Mouse (Mus musculus) stomach, postnatal 0 days (tissue): ENCODE measurements around the gene Taf3. TPM values are rescaled to one million over a fixed set of nuclear protein-coding genes. Genes with fewer than 3 reads are reported as not detected.

ENCODE experiments used
- ATAC-seq: fragments of 200-750 bp; cut with Nextera tagmentation; 2 replicates; pipeline ENCODE4 v1.8.0; 2017; ENCODE audit not compliant: low FRiP score, low TSS enrichment
- DNase-seq: peaks from one replicate; pipeline ENCODE4 v3.0.0-alpha.2; 2016; ENCODE audit warnings: low spot score
- H3K27ac ChIP-seq: fragments of 300-500 bp; sonication (generic); replicated peaks from 2 replicates; pipeline ENCODE4 v1.5.1; 2014; ENCODE audit warnings: mild to moderate bottlenecking, control low read depth
- H3K27me3 ChIP-seq: fragments of 300-500 bp; sonication (generic); 2 replicates; pipeline ENCODE4 v1.6.1; 2014; ENCODE audit warnings: low read length; ENCODE audit not compliant: control insufficient read depth, insufficient read depth
- H3K36me3 ChIP-seq: fragments of 300-500 bp; sonication (generic); 2 replicates; pipeline ENCODE4 v1.6.1; 2014; ENCODE audit warnings: low read length, mixed read lengths; ENCODE audit not compliant: control insufficient read depth, insufficient read depth
- H3K4me1 ChIP-seq: fragments of 300-500 bp; sonication (generic); replicated peaks from 2 replicates; pipeline ENCODE4 v1.6.1; 2014; ENCODE audit warnings: antibody characterized with exemption; ENCODE audit not compliant: control insufficient read depth, insufficient read depth
- H3K4me2 ChIP-seq: fragments of 300-500 bp; sonication (generic); replicated peaks from 2 replicates; pipeline ENCODE4 v1.6.1; 2014; ENCODE audit warnings: low read depth, mild to moderate bottlenecking, control low read depth, moderate library complexity
- H3K4me3 ChIP-seq: fragments of 300-500 bp; sonication (generic); 2 replicates; pipeline ENCODE4 v1.5.1; 2014; ENCODE audit warnings: low read depth, low read length, control low read depth
- H3K9ac ChIP-seq: fragments of 300-500 bp; sonication (generic); 2 replicates; pipeline ENCODE4 v1.6.1; 2014; ENCODE audit warnings: mild to moderate bottlenecking, low read length, control low read depth, mixed read lengths
- H3K9me3 ChIP-seq: fragments of 300-500 bp; sonication (generic); 2 replicates; pipeline ENCODE4 v1.6.1; 2016; ENCODE audit warnings: low read length; ENCODE audit not compliant: control insufficient read depth
- CTCF ChIP-seq: IDR thresholded peaks from 2 replicates; pipeline ENCODE4 v1.5.1; 2016; ENCODE audit warnings: antibody characterized with exemption, low read depth, mild to moderate bottlenecking, moderate library complexity
- EP300 ChIP-seq: optimal IDR thresholded peaks from 2 replicates; pipeline ENCODE3; 2016; ENCODE audit warnings: antibody characterized with exemption
- WGBS: fragments of 180-500 bp; shearing (Covaris S2); extraction: QIAGEN DNeasy Blood & Tissue Kit; methylation state at CpG from one replicate; pipeline ENCODE4 v1.1.7; 2014; 5-methylcytosine and 5-hydroxymethylcytosine counted together
- polyA plus RNA-seq: library from polyadenylated mRNA; unstranded; fragments of >200 nt; fragmentation: Nextera tagmentation; extraction: Ambion mirVana; gene quantifications from 2 replicates; pipeline ENCODE4 v1.2.1, GENCODE M21; 2015

Taf3 gene
- polyA plus RNA-seq, result 4.7 and 4.9 TPM in 2 replicates

DNA sequence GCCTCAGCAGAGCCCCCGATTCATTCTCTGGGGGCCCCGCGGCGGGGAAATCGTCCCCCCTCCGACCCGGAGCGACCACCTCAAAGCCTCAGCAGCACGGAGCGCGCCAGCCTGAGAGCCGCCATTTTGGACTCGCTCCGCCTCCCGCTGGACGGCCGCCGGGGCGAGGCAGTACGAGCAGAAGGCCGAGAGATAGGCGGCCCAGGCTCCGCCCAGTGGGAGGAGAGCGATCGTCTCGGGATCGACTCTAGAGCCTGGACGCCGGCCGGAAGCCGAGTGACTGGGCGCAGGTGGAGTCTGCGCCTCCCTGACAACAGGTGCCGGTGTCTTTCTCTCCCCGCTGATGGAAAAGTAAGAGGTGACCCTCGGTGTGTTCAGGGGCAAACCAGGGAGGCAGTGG, at the start of gene Taf3:
TSS of gene Taf3 (minus strand) at position 136 of the 400 bp plus-strand sequence.
- Histone ChIP-seq H3K27ac (no peak within 1 kb of the TSS), H3K4me3 (peak within 1 kb of the TSS; percentile 94)
- DNase-seq, result peak; percentile 94

DNA sequence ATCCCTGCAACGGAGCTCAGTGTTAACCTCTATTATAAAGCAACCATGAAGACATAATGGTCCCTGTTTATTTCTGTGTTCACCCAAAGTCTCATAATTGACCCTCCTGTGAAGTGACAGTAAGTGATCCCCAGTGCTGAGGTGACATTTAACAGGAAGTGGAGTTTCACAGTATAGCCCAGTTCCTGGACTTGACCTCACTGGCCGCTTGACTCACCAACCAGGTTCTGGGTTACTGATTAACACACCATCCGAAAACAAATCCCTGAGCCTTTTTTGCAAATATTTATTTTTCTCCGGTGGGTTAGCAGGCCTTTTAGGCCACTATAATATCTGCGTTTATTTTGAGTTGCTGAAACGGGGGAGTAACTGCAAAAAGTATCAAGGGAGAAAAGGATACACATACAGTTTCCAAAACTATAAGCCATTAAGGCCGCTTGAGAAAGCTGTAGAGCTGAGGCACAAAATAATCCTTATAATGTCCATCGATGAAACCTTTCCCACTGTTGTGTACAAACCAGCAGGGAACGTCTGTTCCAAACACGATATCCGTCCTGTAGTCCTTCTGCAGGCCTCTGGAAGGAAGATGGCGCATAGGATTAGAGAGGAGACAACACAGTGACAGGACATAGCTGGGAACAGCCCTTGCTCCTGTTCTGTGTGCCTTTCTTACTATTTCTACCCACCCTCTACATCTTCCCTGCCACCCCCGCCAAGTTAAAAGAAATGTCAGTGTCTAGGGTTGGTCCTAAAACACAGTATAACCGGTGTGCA, 46.1 kb upstream of the Taf3 start:
- no peaks in the 10 kb centered on the region for H3K27me3 ChIP-seq
- peak; percentile 92 for ATAC-seq

More for the DNA sequence above, at the start of gene Taf3:
- TF ChIP-seq CTCF, result peak; percentile 9; the same call in 1 of the 2 replicates
- no peak for TF ChIP-seq EP300
- ATAC-seq, result peak; percentile 95
- peak within 1 kb of the TSS; percentile 92 for H3K4me2 ChIP-seq
- no peaks in the 10 kb centered on the region for H3K36me3 ChIP-seq
- H3K9ac ChIP-seq, result peak within 1 kb of the TSS; percentile 83
- no peaks in the 10 kb centered on the region for H3K4me1 ChIP-seq
- no peaks in the 10 kb centered on the region for H3K27me3 ChIP-seq
- H3K9me3 ChIP-seq, result no peaks in the 10 kb centered on the region
- WGBS, result under 1% methylated on average over 36 of the region's 36 CpGs

DNA sequence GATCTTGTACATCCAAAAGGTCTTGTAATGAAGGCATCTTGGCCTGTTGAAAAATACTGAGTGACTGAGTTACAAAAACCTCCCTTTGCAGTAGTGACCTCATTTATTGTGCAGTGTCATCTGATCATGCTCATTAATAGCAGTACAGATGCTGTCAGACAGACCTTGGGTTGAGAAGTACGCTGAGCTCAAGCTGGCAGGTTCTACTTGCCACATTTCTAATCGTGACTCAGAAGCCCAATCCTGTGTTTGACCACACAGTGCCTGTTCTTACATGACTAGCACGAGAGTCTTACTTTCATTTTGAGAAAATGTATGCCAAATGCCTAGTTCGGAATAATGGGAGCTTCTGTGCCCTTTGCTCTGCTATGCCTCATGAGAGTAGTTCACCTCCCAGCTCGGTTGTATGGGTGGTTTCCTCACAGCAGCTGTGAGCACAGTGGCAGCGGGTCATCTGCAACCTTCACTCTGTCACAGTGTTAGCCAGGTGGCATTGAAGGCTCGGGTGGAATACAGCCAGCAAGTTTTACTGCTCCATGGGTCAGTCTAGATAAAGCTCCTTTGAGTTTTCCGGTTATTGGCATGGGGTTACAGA, 39.0 kb upstream of the Taf3 start:
- no peak for ATAC-seq
- Histone ChIP-seq H3K4me1 (no peaks in the 10 kb centered on the region), H3K9me3 (no peaks in the 10 kb centered on the region), H3K9ac (no peak overlapping the region), H3K27ac (no peak overlapping the region), H3K27me3 (no peaks in the 10 kb centered on the region), H3K4me3 (no peak overlapping the region), H3K4me2 (no peak overlapping the region), H3K36me3 (peaks cover 20% of the 10 kb centered on the region; the same call in 1 of the 2 replicates)
- 82% methylated on average over 8 of the region's 8 CpGs for WGBS
- DNase-seq, result no peak
- TF ChIP-seq CTCF (no peak), EP300 (no peak)

More for the DNA sequence above, 46.1 kb upstream of the Taf3 start:
- Histone ChIP-seq H3K9me3 (no peaks in the 10 kb centered on the region), H3K4me1 (no peaks in the 10 kb centered on the region), H3K4me3 (no peak overlapping the region), H3K36me3 (peaks cover 20% of the 10 kb centered on the region; the same call in 1 of the 2 replicates), H3K27ac (peak overlapping the region; percentile 67), H3K4me2 (peak overlapping the region; percentile 18; the same call in 1 of the 2 replicates), H3K9ac (no peak overlapping the region)
- TF ChIP-seq CTCF (no peak), EP300 (no peak)
- peak; percentile 55 for DNase-seq
- 52% methylated on average over 14 of the region's 14 CpGs for WGBS

DNA sequence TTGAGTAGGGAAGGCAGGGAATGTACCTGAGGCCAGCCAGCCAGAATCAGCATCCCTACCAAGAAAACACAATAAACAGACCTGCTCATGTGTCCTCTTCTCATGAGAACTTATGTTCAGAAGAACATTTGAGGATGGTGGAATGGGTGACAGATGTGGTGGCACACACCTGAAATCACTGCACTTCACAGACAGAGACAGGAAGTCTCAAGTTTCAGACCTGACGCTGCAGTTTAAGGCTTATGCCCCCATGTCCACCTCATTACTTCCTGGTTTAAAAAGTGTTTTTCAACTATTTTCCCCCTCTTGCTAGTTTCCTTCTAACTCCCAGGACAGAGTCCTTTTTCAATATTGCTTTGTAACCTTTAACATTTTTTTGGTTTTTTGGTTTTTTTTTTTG, 34.3 kb upstream of the Taf3 start:
- Histone ChIP-seq H3K4me2 (no peak overlapping the region), H3K27ac (no peak overlapping the region), H3K9me3 (no peaks in the 10 kb centered on the region), H3K4me1 (peaks cover 5% of the 10 kb centered on the region), H3K9ac (no peak overlapping the region), H3K27me3 (no peaks in the 10 kb centered on the region), H3K4me3 (no peak overlapping the region), H3K36me3 (no peaks in the 10 kb centered on the region)
- TF ChIP-seq EP300 (no peak), CTCF (no peak)
- DNase-seq, result no peak
- no peak for ATAC-seq
- WGBS, result 70% methylated on average over 1 of the region's 1 CpGs

DNA sequence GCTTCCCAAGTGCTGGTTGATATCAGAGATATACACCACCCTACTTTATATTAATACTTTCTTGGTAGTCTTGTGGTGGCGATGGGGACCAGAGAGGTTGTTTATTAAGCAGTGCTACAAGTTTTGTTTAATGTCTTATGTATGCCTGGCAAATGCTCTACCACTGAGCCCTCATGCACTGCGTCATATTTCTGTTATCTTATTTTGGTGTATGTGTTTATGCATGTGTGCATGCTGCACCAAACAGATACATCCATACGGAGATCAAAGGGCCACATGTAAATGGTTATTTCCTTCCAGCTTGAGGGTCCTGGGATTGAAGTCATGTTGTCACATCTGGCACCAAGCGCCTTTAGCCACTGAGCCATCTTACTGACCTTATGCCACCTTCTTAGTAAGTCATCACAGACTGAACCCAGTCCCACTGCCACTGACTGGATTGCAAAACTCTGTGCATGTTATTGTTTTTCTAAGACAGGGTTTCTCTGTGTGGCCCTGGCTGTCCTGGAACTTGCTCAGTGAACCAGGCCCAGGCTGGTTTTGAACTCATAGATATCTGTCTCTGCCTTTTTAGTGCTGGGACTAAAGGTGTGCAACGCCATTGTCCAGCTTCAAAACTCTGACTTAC, 33.2 kb upstream of the Taf3 start:
- WGBS, result 83% methylated on average over 5 of the region's 5 CpGs
- Histone ChIP-seq H3K36me3 (no peaks in the 10 kb centered on the region), H3K9ac (peak overlapping the region; percentile 19; the same call in 1 of the 2 replicates), H3K4me1 (peaks cover 9% of the 10 kb centered on the region), H3K9me3 (no peaks in the 10 kb centered on the region), H3K4me3 (peak overlapping the region; percentile 97; the same call in 1 of the 2 replicates), H3K27ac (no peak overlapping the region), H3K4me2 (peak overlapping the region; percentile 54), H3K27me3 (no peaks in the 10 kb centered on the region)
- ATAC-seq, result no peak
- no peak for DNase-seq
- TF ChIP-seq CTCF (no peak), EP300 (no peak)
